Mouse (Mus musculus): ENCODE data around the gene Polr3b. TPM values are rescaled to one million over a fixed set of nuclear protein-coding genes. Genes with fewer than 3 reads are reported as not detected.

The Polr3b gene
- polyA plus RNA-seq, 1 experiment from 2014 or later: 19.4 TPM

DNA sequence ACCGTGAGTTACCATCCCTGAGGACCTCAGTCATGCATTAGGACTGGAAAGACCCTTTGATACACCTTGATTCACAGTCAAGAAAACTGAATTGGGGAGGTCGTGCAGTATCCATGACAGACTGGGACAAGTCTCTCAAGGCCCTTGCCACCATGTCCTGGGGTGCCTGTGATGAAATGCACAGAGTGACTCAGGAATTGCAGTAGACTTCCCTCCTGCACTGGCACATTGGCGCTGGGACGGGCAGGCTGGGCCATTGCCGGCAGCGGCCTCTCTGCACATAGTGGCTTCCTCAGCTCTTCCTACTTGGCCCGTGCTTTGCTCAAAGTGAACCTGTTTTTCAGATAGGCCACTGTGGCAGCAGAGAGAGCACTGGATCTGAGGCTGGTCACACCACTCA lies 94.5 kb downstream of the Polr3b start:
- H3K36me3 ChIP-seq (ENCODE audit: control insufficient read depth, insufficient read depth, low read length): peaks cover 7% of the 10 kb centered on the region; the same call in 1 of the 2 replicates
- no peak overlapping the region for H3K4me3 ChIP-seq (ENCODE audit: low read depth, low read length)
- no peaks in the 10 kb centered on the region for H3K27me3 ChIP-seq (ENCODE audit: control insufficient read depth, insufficient read depth, low read length)
- H3K27ac ChIP-seq (ENCODE audit: low read depth, low read length): no peak overlapping the region
- no peaks in the 10 kb centered on the region for H3K9me3 ChIP-seq (ENCODE audit: control insufficient read depth, low read length)
- no peak overlapping the region for H3K9ac ChIP-seq (replicated peaks; ENCODE audit: low read depth, low read length)
- H3K4me2 ChIP-seq (ENCODE audit: low read depth, low read length): no peak overlapping the region
- peaks cover 11% of the 10 kb centered on the region; the same call in 1 of the 2 replicates for H3K4me1 ChIP-seq (ENCODE audit: control insufficient read depth, insufficient read depth, low read length)
- ATAC-seq (ENCODE audit: low read depth): no peak
- 95% methylated on average over 7 of the region's 7 CpGs for WGBS

- H3K9me3 ChIP-seq (ENCODE audit: control insufficient read depth, low read length): no peaks in the 10 kb centered on the region
- no peak overlapping the region for H3K4me3 ChIP-seq (ENCODE audit: low read depth, low read length)
- no peak overlapping the region for H3K9ac ChIP-seq (replicated peaks; ENCODE audit: low read depth, low read length)
- no peak for ATAC-seq (ENCODE audit: low read depth)
- H3K36me3 ChIP-seq (ENCODE audit: control insufficient read depth, insufficient read depth, low read length): peaks cover 7% of the 10 kb centered on the region; the same call in 1 of the 2 replicates
- H3K27me3 ChIP-seq (ENCODE audit: control insufficient read depth, insufficient read depth, low read length): no peaks in the 10 kb centered on the region
- WGBS: 47% methylated on average over 12 of the region's 12 CpGs
- no peak overlapping the region for H3K27ac ChIP-seq (ENCODE audit: low read depth, low read length)
- no peak overlapping the region for H3K4me2 ChIP-seq (ENCODE audit: low read depth, low read length)
- no peaks in the 10 kb centered on the region for H3K4me1 ChIP-seq (ENCODE audit: control insufficient read depth, insufficient read depth, low read length)
Measured at GRCm38 (mm10) chr10:84722711-84723110, 100.6 kb downstream of the Polr3b start.

- H3K9ac ChIP-seq (replicated peaks; ENCODE audit: low read depth, low read length): no peak overlapping the region
- H3K4me2 ChIP-seq (ENCODE audit: low read depth, low read length): no peak overlapping the region
- H3K36me3 ChIP-seq (ENCODE audit: control insufficient read depth, insufficient read depth, low read length): no peaks in the 10 kb centered on the region
- no peaks in the 10 kb centered on the region for H3K4me1 ChIP-seq (ENCODE audit: control insufficient read depth, insufficient read depth, low read length)
- H3K4me3 ChIP-seq (ENCODE audit: low read depth, low read length): no peak overlapping the region
- H3K9me3 ChIP-seq (ENCODE audit: control insufficient read depth, low read length): no peaks in the 10 kb centered on the region
- ATAC-seq (ENCODE audit: low read depth): no peak
- 91% methylated on average over 12 of the region's 12 CpGs for WGBS
- H3K27ac ChIP-seq (ENCODE audit: low read depth, low read length): no peak overlapping the region
- no peaks in the 10 kb centered on the region for H3K27me3 ChIP-seq (ENCODE audit: control insufficient read depth, insufficient read depth, low read length)
Measured at GRCm38 (mm10) chr10:84727005-84727404, 104.9 kb downstream of the Polr3b start.

GRCm38 (mm10) chr10:84727760-84728159 lies 105.7 kb downstream of the Polr3b start:
- no peak overlapping the region for H3K4me3 ChIP-seq (ENCODE audit: low read depth, low read length)
- H3K9me3 ChIP-seq (ENCODE audit: control insufficient read depth, low read length): no peaks in the 10 kb centered on the region
- 90% methylated on average over 4 of the region's 4 CpGs for WGBS
- no peak overlapping the region for H3K9ac ChIP-seq (replicated peaks; ENCODE audit: low read depth, low read length)
- ATAC-seq (ENCODE audit: low read depth): no peak
- H3K4me2 ChIP-seq (ENCODE audit: low read depth, low read length): no peak overlapping the region
- H3K27ac ChIP-seq (ENCODE audit: low read depth, low read length): no peak overlapping the region
- H3K4me1 ChIP-seq (ENCODE audit: control insufficient read depth, insufficient read depth, low read length): no peaks in the 10 kb centered on the region
- H3K36me3 ChIP-seq (ENCODE audit: control insufficient read depth, insufficient read depth, low read length): no peaks in the 10 kb centered on the region
- no peaks in the 10 kb centered on the region for H3K27me3 ChIP-seq (ENCODE audit: control insufficient read depth, insufficient read depth, low read length)

DNA sequence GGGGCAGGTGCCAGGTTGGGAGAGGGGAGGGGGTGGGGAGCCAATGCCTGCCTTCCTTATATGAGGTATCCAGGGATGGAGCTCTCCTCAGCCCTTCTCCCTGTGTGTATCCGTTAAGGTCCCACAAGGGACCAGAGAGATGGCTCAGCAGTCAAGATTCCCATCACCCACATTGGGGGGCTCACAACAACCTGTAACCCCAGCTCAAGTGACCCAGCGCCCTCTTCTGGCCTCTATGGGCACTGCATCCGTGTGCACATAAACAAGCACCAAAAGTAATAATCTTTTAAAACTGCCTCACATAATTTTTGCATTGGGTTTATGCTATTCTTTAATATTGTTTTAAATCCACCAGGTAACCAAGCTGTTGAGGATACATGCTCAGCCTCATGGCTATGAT lies 108.0 kb downstream of the Polr3b start:
- Histone ChIP-seq H3K4me3 (ENCODE audit: low read depth, low read length) (no peak overlapping the region), H3K27me3 (ENCODE audit: control insufficient read depth, insufficient read depth, low read length) (no peaks in the 10 kb centered on the region), H3K4me1 (ENCODE audit: control insufficient read depth, insufficient read depth, low read length) (no peaks in the 10 kb centered on the region), H3K36me3 (ENCODE audit: control insufficient read depth, insufficient read depth, low read length) (no peaks in the 10 kb centered on the region), H3K9ac (replicated peaks; ENCODE audit: low read depth, low read length) (no peak overlapping the region), H3K27ac (ENCODE audit: low read depth, low read length) (no peak overlapping the region), H3K4me2 (ENCODE audit: low read depth, low read length) (no peak overlapping the region), H3K9me3 (ENCODE audit: control insufficient read depth, low read length) (no peaks in the 10 kb centered on the region)
- WGBS: 75% methylated on average over 3 of the region's 3 CpGs
- ATAC-seq (ENCODE audit: low read depth): no peak

DNA sequence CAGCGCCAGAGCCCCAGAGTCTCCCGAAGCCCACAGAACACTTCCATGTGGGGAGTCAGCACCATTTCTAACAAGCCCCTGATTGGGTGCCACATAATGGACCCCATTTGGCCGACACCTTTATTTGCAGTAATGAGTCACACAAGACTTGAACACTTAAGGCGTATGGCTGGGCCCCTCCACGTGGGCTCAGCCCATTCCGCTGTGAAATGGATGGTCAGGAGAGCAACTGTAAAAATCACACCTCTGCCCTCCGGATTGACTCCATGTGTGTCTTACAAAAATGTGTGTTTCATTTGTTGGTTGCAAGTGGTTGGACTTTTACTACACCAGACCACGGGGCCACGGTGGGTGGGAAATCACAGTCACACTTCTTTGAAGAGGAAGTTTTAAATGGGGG lies 108.9 kb downstream of the Polr3b start:
- Histone ChIP-seq H3K4me3 (ENCODE audit: low read depth, low read length) (no peak overlapping the region), H3K27ac (ENCODE audit: low read depth, low read length) (no peak overlapping the region), H3K27me3 (ENCODE audit: control insufficient read depth, insufficient read depth, low read length) (no peaks in the 10 kb centered on the region), H3K9ac (replicated peaks; ENCODE audit: low read depth, low read length) (no peak overlapping the region), H3K4me2 (ENCODE audit: low read depth, low read length) (no peak overlapping the region), H3K4me1 (ENCODE audit: control insufficient read depth, insufficient read depth, low read length) (no peaks in the 10 kb centered on the region), H3K9me3 (ENCODE audit: control insufficient read depth, low read length) (no peaks in the 10 kb centered on the region), H3K36me3 (ENCODE audit: control insufficient read depth, insufficient read depth, low read length) (no peaks in the 10 kb centered on the region)
- ATAC-seq (ENCODE audit: low read depth): no peak
- 87% methylated on average over 9 of the region's 9 CpGs for WGBS

DNA sequence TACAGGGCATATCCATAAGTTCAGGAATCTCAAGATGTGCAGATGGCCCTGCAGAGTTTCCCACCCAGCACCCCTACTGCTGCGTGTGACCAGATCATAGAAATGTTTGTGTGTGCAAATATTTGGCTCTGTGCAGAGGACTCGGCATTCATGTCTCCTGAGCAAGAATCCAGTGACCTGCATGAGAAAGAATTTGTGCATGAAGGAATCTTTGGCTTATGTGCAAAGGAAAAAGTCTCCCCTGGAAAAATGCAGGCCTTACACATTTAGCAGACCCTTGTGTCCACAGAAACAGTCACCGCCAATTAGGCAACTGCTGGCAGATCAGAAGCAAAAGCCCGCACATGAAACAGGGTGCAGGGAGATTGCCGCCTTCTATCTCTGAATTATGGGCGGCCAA lies 111.4 kb downstream of the Polr3b start:
- 61% methylated on average over 6 of the region's 6 CpGs for WGBS
- H3K9ac ChIP-seq (replicated peaks; ENCODE audit: low read depth, low read length): no peak overlapping the region
- no peaks in the 10 kb centered on the region for H3K4me1 ChIP-seq (ENCODE audit: control insufficient read depth, insufficient read depth, low read length)
- no peak overlapping the region for H3K27ac ChIP-seq (ENCODE audit: low read depth, low read length)
- no peaks in the 10 kb centered on the region for H3K36me3 ChIP-seq (ENCODE audit: control insufficient read depth, insufficient read depth, low read length)
- no peaks in the 10 kb centered on the region for H3K9me3 ChIP-seq (ENCODE audit: control insufficient read depth, low read length)
- no peak for ATAC-seq (ENCODE audit: low read depth)
- no peak overlapping the region for H3K4me2 ChIP-seq (ENCODE audit: low read depth, low read length)
- no peaks in the 10 kb centered on the region for H3K27me3 ChIP-seq (ENCODE audit: control insufficient read depth, insufficient read depth, low read length)
- H3K4me3 ChIP-seq (ENCODE audit: low read depth, low read length): no peak overlapping the region

- peak overlapping the region; percentile 59 for H3K9ac ChIP-seq (replicated peaks; ENCODE audit: low read depth, low read length)
- 1% methylated on average over 61 of the region's 66 CpGs for WGBS
- peak overlapping the region; percentile 76 for H3K27ac ChIP-seq (ENCODE audit: low read depth, low read length)
- peak overlapping the region; percentile 77 for H3K4me2 ChIP-seq (ENCODE audit: low read depth, low read length)
- H3K4me1 ChIP-seq (ENCODE audit: control insufficient read depth, insufficient read depth, low read length): peaks cover 21% of the 10 kb centered on the region; the same call in 1 of the 2 replicates
- peak; percentile 68 for ATAC-seq (ENCODE audit: low read depth)
- no peaks in the 10 kb centered on the region for H3K36me3 ChIP-seq (ENCODE audit: control insufficient read depth, insufficient read depth, low read length)
- H3K9me3 ChIP-seq (ENCODE audit: control insufficient read depth, low read length): no peaks in the 10 kb centered on the region
- H3K4me3 ChIP-seq (ENCODE audit: low read depth, low read length): peak overlapping the region; percentile 38
- peaks cover 13% of the 10 kb centered on the region for H3K27me3 ChIP-seq (ENCODE audit: control insufficient read depth, insufficient read depth, low read length)
Measured at GRCm38 (mm10) chr10:84754851-84755785, 133.0 kb downstream of the Polr3b start.

DNA sequence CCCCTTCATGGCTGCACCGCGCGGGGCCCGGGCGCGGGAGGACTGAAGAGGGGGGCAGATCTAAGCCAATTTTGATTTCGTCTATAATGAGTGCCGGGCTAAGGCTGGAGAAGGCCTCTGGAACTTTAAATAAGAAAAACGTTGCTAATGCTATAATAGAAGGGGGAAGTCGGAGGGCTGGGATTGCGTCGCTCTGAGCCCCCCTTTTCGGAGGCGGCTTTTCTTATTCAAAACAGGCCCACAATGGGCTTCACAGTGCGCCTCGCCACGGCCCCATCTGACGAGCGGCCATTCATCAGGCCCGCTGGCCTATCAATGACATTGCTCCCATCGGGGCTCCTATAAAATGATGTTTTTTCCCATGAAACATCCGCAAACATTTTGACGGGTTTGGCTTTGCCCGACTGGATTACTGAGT lies 133.7 kb downstream of the Polr3b start, which contains the start of gene Rfx4:
TSS of gene Rfx4 (plus strand) at position 277 of the 418 bp plus-strand sequence.
- Histone ChIP-seq H3K9me3 (ENCODE audit: control insufficient read depth, low read length) (no peaks in the 10 kb centered on the region), H3K4me1 (ENCODE audit: control insufficient read depth, insufficient read depth, low read length) (peaks cover 27% of the 10 kb centered on the region; the same call in 1 of the 2 replicates), H3K4me3 (ENCODE audit: low read depth, low read length) (peak within 1 kb of the TSS; percentile 38), H3K36me3 (ENCODE audit: control insufficient read depth, insufficient read depth, low read length) (no peaks in the 10 kb centered on the region), H3K4me2 (ENCODE audit: low read depth, low read length) (peak within 1 kb of the TSS; percentile 77), H3K27me3 (ENCODE audit: control insufficient read depth, insufficient read depth, low read length) (peaks cover 13% of the 10 kb centered on the region), H3K27ac (ENCODE audit: low read depth, low read length) (peak within 1 kb of the TSS; percentile 79), H3K9ac (replicated peaks; ENCODE audit: low read depth, low read length) (peak within 1 kb of the TSS; percentile 59)
- WGBS: 0% methylated on average over 24 of the region's 24 CpGs
- peak; percentile 51 for ATAC-seq (ENCODE audit: low read depth)

All from neural tube, embryonic 14.5 days (tissue).